Mouse (Mus musculus) mouse embryonic stem cell (cell line): ENCODE measurements around the gene Liph.
"Not testable (repeated sequence)": the region's sequence is repeated elsewhere in the genome, so short reads cannot be mapped to it uniquely, and the experiment has no call there.

Experiments
- in situ Hi-C, 2 experiments: fragments of 300-500 bp; cut with MboI; formaldehyde crosslinking; loops; 1 replicate in 1 of 2; 3 replicates in 1 of 2; pipeline ENCODE4 v1.14.3; 2019 to 2020; ENCODE audit warnings: low sequenced_read_pairs in 2 of 2, low pct_unique_long_range_greater_than_20kb in 1 of 2, mixed read lengths in 1 of 2; ENCODE audit not compliant: unreplicated experiment in 1 of 2

Liph gene

GRCm38 (mm10) chr16:21984091-21984490 is 11.4 kb downstream of the Liph start:
- in situ Hi-C loops, result loop anchor here in 1 of 2 experiments (25.0 kb wide), 1 partner anchor 428 kb away; no protein-coding TSS in a partner anchor

GRCm38 (mm10) chr16:21983581-21983980 is 11.9 kb downstream of the Liph start:
- in situ Hi-C loops, result loop anchor here in 1 of 2 experiments (25.0 kb wide), 1 partner anchor 429 kb away; no protein-coding TSS in a partner anchor

- in situ Hi-C loops, result loop anchor here in 1 of 2 experiments (25.0 kb wide), 1 partner anchor 429 kb away; no protein-coding TSS in a partner anchor
Observed at GRCm38 (mm10) chr16:21983146-21983545, 12.3 kb downstream of the Liph start.

GRCm38 (mm10) chr16:21977347-21977746 is 18.1 kb downstream of the Liph start:
- in situ Hi-C loops, result loop anchor here in 1 of 2 experiments (25.0 kb wide), 1 partner anchor 435 kb away; no protein-coding TSS in a partner anchor

- in situ Hi-C loops, result loop anchor here in 1 of 2 experiments (25.0 kb wide), 1 partner anchor 436 kb away; no protein-coding TSS in a partner anchor
Observed at GRCm38 (mm10) chr16:21976203-21976602, 19.3 kb downstream of the Liph start.

GRCm38 (mm10) chr16:21971446-21971845 is 24.0 kb downstream of the Liph start:
- in situ Hi-C loops, result no loop called here

- in situ Hi-C loops, result no loop called here
Observed at GRCm38 (mm10) chr16:21970536-21970935, 24.9 kb downstream of the Liph start.

DNA sequence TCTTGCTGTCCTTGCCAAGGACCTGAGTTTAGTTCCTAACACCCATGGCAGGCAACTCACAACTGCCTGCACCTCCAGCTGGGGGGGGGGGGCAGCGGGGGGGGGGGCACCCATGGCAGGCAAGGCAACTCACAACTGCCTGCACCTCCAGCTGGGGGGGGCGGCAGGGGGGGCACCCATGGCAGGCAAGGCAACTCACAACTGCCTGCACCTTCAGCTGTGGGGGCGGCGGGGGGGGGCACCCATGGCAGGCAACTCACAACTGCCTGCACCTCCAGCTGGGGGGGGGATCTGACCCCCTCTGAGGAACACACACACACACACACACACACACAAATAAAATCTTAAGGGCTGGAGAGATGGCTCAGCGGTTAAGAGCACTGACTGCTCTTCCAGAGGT is 25.6 kb downstream of the Liph start:
- in situ Hi-C loops, result no loop called here

GRCm38 (mm10) chr16:21965576-21965975 is 29.9 kb downstream of the Liph start:
- in situ Hi-C loops, result no loop called here

- in situ Hi-C loops, result no loop called here
Observed at GRCm38 (mm10) chr16:21955591-21955990, 39.9 kb downstream of the Liph start.

GRCm38 (mm10) chr16:21946761-21947715 is 48.4 kb downstream of the Liph start, which contains the start of gene Tmem41a:
Tmem41a (minus strand) TSS chr16:21947552.
- in situ Hi-C loops, result no loop called here

- in situ Hi-C loops, result no loop called here
Observed at GRCm38 (mm10) chr16:21928471-21928870, 67.0 kb downstream of the Liph start.

DNA sequence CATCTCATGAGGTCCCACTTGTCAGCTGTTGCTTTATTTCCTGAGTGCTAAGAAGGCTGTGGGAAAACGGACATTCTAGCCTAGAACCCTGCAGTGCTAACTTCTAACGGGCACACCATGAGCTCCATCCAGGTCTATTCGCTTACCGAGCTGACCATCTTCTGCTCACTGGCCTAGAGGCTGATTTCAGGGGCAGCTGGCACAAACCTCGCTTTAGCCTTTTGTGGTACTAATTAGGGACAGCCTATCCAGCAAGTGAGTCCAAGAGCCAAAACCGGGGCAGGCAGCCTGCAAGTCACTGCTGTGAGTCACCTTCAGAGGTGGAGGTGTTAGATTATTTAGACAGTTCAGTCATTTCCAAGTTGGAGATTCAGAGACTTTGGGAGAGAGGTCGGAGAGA is 78.8 kb downstream of the Liph start:
- in situ Hi-C loops, result no loop called here

- in situ Hi-C loops, result no loop called here
Observed at GRCm38 (mm10) chr16:21913347-21913746, 82.1 kb downstream of the Liph start.

DNA sequence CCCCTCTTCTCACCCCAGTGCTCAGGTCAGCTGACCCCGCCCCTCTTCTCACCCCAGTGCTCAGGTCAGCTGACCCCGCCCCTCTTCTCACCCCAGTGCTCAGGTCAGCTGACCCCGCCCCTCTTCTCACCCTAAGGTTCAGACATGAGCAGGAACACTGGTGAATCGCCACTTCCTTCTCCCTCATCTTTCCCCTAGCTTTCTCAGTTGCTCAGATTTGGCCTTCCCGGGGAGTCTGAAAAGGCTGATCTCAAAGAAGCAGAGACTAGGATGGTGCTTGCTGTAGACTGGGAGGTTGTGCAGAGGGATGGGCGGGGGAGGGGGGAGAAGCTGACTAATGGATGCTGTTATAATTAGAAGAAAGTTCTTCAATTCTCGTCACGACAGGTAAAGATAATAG is 86.6 kb downstream of the Liph start:
- in situ Hi-C loops, result not testable (repeated sequence)

GRCm38 (mm10) chr16:21906902-21907301 is 88.6 kb downstream of the Liph start:
- in situ Hi-C loops, result no loop called here

- in situ Hi-C loops, result no loop called here
Observed at GRCm38 (mm10) chr16:21905996-21906395, 89.5 kb downstream of the Liph start.

DNA sequence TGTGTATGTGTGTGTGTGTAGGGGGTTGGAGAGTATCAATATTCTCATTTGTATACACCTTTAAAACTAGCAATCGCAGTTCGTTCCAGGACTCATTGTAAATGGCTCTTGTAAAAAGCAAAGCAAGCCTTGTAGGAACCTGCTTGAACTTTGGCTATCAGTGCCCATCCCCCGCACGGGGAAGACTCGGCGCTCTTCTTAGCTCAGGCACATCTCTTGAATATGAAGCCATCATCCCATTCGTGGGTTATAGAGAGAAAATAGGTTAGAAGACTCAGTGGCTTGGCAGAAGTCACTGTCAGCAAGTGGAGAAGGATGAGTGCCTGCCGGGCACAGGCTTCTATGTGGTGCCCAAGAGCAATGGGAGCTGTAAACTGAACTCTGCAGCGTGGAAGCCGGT is 90.8 kb downstream of the Liph start:
- in situ Hi-C loops, result no loop called here
